Mouse (Mus musculus): ENCODE results near the gene Atg4d.

DNA sequence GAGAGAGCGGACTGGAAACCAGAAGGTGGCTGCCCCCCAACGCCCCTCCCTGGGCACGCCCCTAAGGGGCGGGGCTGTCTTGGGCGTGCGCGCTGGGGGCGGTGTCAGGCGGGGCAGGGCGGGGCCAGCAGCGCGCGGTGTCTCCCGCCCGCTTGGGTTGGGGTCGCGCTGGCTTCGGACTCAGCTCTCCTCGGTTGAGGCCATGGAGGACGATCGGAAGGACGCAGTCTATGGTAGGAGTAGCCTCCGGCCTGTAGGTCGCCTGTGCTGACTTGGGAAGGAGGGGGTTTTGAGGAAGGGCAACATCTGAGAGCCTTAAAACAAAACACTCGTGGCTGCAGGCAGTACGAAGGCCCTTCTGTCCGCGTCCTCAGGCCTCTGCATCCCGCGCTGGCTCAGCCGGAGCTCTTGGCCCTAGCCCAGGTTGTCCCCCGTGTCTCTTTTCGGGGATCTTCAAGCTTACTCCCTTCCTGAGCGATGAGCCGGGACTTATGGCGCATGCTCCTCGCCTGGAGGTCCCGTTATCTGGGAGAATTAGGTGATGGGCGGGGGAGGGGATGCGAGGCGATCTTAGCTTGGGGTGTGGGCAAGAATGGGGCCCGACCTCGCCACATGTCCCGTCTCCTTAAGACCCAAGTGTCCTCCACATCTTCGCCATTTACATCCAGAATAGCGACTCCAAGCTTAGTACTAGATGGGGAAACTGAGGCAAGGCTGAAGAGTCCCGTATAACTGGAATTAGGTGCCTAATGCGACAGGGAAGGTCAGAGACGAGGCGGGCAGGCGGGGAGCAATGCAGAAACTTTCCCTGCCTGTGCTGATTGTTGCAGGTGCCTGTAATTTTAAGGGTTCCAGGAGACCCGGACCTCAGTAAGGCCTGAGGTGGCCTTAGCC is 55.8 kb downstream of the Atg4d start, which contains the start of gene Slc44a2:
- TF ChIP-seq TAL1 (IDR thresholded peaks at IDR 0.05; ENCODE audit: low read length), result no peak
- TF ChIP-seq CHD2 (IDR thresholded peaks at IDR 0.05; ENCODE audit: low read length), result peak; percentile 51
- no peak; the same call in 1 of the 2 replicates for TF ChIP-seq ZNF384 (IDR thresholded peaks at IDR 0.05; ENCODE audit: low read depth, low read length)
- peak; percentile 87 for TF ChIP-seq SIN3A (IDR thresholded peaks at IDR 0.05; ENCODE audit: low read length)
- no peak for TF ChIP-seq KAT2A (conservative IDR thresholded peaks at IDR 0.05; ENCODE audit: low read depth, low read length)
- TF ChIP-seq BHLHE40 (IDR thresholded peaks at IDR 0.05; ENCODE audit: borderline replicate concordance, low read depth, low read length), result 0 out of 2 replicates have a peak, but pooled peaks have one; percentile 23
- TF ChIP-seq JUND (IDR thresholded peaks at IDR 0.05; ENCODE audit: low read depth, low read length), result no peak
- TF ChIP-seq POLR2A (IDR thresholded peaks at IDR 0.05; ENCODE audit: control insufficient read depth in 1 of 2, insufficient read depth in 1 of 2, low read depth in 1 of 2, low read length in 2 of 2, poor library complexity in 1 of 2), result peak; percentile 36 to 79
- TF ChIP-seq NELFE (IDR thresholded peaks at IDR 0.05; ENCODE audit: low read depth, low read length), result peak; percentile 83
